ENCODE assay signal across 19 mouse cellular contexts in the genomic region with DNA sequence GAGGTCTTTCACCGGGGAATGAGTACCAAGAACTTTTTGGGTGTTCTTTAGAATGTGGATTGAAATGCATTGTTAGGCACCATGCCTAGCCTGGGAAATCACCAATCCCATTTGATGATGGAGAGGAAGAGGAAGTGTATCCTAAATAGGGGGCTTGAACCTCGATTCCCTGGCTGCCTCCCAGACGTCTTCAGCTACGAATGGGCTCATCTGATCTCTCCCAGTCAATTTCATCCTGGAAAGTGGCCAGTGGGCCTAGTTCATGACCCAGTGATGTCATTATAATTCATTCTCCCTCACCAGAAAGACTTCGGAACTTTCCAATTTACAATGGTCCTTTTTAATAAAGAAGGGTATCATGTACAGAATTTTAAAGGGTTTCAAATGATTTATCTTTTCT.
DNase-seq lines count a peak whose midpoint lies in the region; ATAC-seq and TF ChIP-seq lines count a peak whose summit lies in the region.
"Had no signal": no experiment of that assay in that cellular context is flagged by ENCODE, and none has a peak within 500 bp of the region (broad histone marks: within the 10 kb centered on the region; RNA-seq: fewer than 3 reads in every experiment).

No protein-coding gene starts in this region.

- no peaks in the 10 kb centered on the region; the same call in 1 of the 2 replicates for H3K4me1 ChIP-seq in heart, adult 2 months (ENCODE audit: control insufficient read depth, insufficient read depth, low read length)
- no peaks in the 10 kb centered on the region for H3K4me1 ChIP-seq in midbrain, embryonic 11.5 days (ENCODE audit: control insufficient read depth, insufficient read depth, low read length)
- no peaks in the 10 kb centered on the region for H3K4me1 ChIP-seq in midbrain, postnatal 0 days (ENCODE audit: insufficient read depth, low read length)
- H3K4me1 ChIP-seq: embryonic facial prominence, embryonic 15.5 days; forebrain, embryonic 10.5 days; heart, embryonic 10.5 days; liver, embryonic 12.5 days; neural tube, embryonic 12.5 days; stomach, embryonic 15.5 days had no signal

- no peak overlapping the region for H3K4me3 ChIP-seq in heart, adult 2 months
- H3K4me3 ChIP-seq in midbrain, embryonic 11.5 days (ENCODE audit: low read depth, low read length) = no peak overlapping the region
- no peak overlapping the region for H3K4me3 ChIP-seq in midbrain, postnatal 0 days (ENCODE audit: low read depth, low read length)
- H3K4me3 ChIP-seq: embryonic facial prominence, embryonic 15.5 days; forebrain, embryonic 10.5 days; heart, embryonic 10.5 days; hindbrain, embryonic 13.5 days; liver, embryonic 12.5 days; neural tube, embryonic 12.5 days; stomach, embryonic 15.5 days had no signal

- H3K9me3 ChIP-seq in midbrain, embryonic 11.5 days (ENCODE audit: control insufficient read depth, low read length) = no peaks in the 10 kb centered on the region
- H3K9me3 ChIP-seq in midbrain, postnatal 0 days (ENCODE audit: low read length) = no peaks in the 10 kb centered on the region
- H3K9me3 ChIP-seq: embryonic facial prominence, embryonic 15.5 days; forebrain, embryonic 10.5 days; heart, embryonic 10.5 days; hindbrain, embryonic 13.5 days; liver, embryonic 12.5 days; neural tube, embryonic 12.5 days; stomach, embryonic 15.5 days had no signal

- no peak overlapping the region for H3K4me2 ChIP-seq in midbrain, embryonic 11.5 days
- no peak overlapping the region for H3K4me2 ChIP-seq in midbrain, postnatal 0 days (ENCODE audit: low read depth, low read length, poor library complexity, severe bottlenecking)
- H3K4me2 ChIP-seq: embryonic facial prominence, embryonic 15.5 days; hindbrain, embryonic 13.5 days; liver, embryonic 12.5 days; neural tube, embryonic 12.5 days; stomach, embryonic 15.5 days had no signal

- H3K36me3 ChIP-seq in heart, adult 2 months (ENCODE audit: control insufficient read depth, insufficient read depth, low read length) = no peaks in the 10 kb centered on the region
- no peaks in the 10 kb centered on the region for H3K36me3 ChIP-seq in midbrain, embryonic 11.5 days (ENCODE audit: control insufficient read depth, insufficient read depth, low read length)
- H3K36me3 ChIP-seq in midbrain, postnatal 0 days (ENCODE audit: insufficient read depth, low read length) = no peaks in the 10 kb centered on the region
- H3K36me3 ChIP-seq: embryonic facial prominence, embryonic 15.5 days; forebrain, embryonic 10.5 days; heart, embryonic 10.5 days; hindbrain, embryonic 13.5 days; liver, embryonic 12.5 days; neural tube, embryonic 12.5 days; stomach, embryonic 15.5 days had no signal

- 54% methylated on average over 5 of the region's 5 CpGs for WGBS in heart, adult 2 months
- WGBS in midbrain, embryonic 11.5 days = 79% methylated on average over 5 of the region's 5 CpGs
- 65% methylated on average over 5 of the region's 5 CpGs for WGBS in midbrain, postnatal 0 days

- H3K27ac ChIP-seq in heart, adult 2 months = no peak overlapping the region
- H3K27ac ChIP-seq in midbrain, embryonic 11.5 days (ENCODE audit: low read depth, low read length) = no peak overlapping the region
- no peak overlapping the region for H3K27ac ChIP-seq in midbrain, postnatal 0 days (ENCODE audit: low read depth, low read length)
- H3K27ac ChIP-seq: embryonic facial prominence, embryonic 15.5 days; forebrain, embryonic 10.5 days; heart, embryonic 10.5 days; hindbrain, embryonic 13.5 days; liver, embryonic 12.5 days; neural tube, embryonic 12.5 days; stomach, embryonic 15.5 days had no signal

- H3K27me3 ChIP-seq in heart, adult 2 months (ENCODE audit: control insufficient read depth, insufficient read depth, low read length) = no peaks in the 10 kb centered on the region
- H3K27me3 ChIP-seq in midbrain, embryonic 11.5 days (ENCODE audit: control insufficient read depth, insufficient read depth, low read length) = no peaks in the 10 kb centered on the region
- H3K27me3 ChIP-seq in midbrain, postnatal 0 days (ENCODE audit: insufficient read depth, low read length) = no peaks in the 10 kb centered on the region
- H3K27me3 ChIP-seq: embryonic facial prominence, embryonic 15.5 days; hindbrain, embryonic 13.5 days; liver, embryonic 12.5 days; neural tube, embryonic 12.5 days; stomach, embryonic 15.5 days had no signal

- no peak for ATAC-seq in midbrain, embryonic 11.5 days (ENCODE audit: low FRiP score)
- ATAC-seq in midbrain, postnatal 0 days (ENCODE audit: low FRiP score) = no peak
- no peak for ATAC-seq in granulocyte monocyte progenitor cell, adult 5-6 weeks (replicated peaks; ENCODE audit: poor library complexity, severe bottlenecking)
- ATAC-seq: liver, embryonic 12.5 days had no signal

- no peak for TF ChIP-seq EP300 in heart, adult 2 months (IDR thresholded peaks at IDR 0.05; ENCODE audit: insufficient read depth, low read depth, low read length)

- intact Hi-C loops in heart, adult 2 months (cut with DNase I) = no loop called here

- H3K9ac ChIP-seq in heart, adult 2 months (ENCODE audit: low read depth, low read length) = no peak overlapping the region
- no peak overlapping the region for H3K9ac ChIP-seq in midbrain, embryonic 11.5 days (ENCODE audit: low read length)
- H3K9ac ChIP-seq in midbrain, postnatal 0 days (replicated peaks; ENCODE audit: low read length, poor library complexity, severe bottlenecking) = no peak overlapping the region
- H3K9ac ChIP-seq: embryonic facial prominence, embryonic 15.5 days; hindbrain, embryonic 13.5 days; liver, embryonic 12.5 days; neural tube, embryonic 12.5 days; stomach, embryonic 15.5 days had no signal

- TF ChIP-seq CTCF in heart, adult 2 months (IDR thresholded peaks at IDR 0.05) = no peak
- TF ChIP-seq CTCF in midbrain, postnatal 0 days (IDR thresholded peaks at IDR 0.05) = no peak

- no peak for TF ChIP-seq POLR2A in heart, adult 2 months (IDR thresholded peaks at IDR 0.05; ENCODE audit: insufficient read depth, low read depth, low read length)

- DNase-seq in heart, adult 11 months = peak; percentile 92
- no peak for DNase-seq in heart, adult 2 months
- peak; percentile 26 for DNase-seq in midbrain, embryonic 11.5 days (ENCODE audit: low spot score, missing footprints)
- no peak for DNase-seq in midbrain, postnatal 0 days (ENCODE audit: low spot score)
- peak; percentile 55 to 57 for DNase-seq in kidney, postnatal 36 days
- peak; percentile 24 to 26 for DNase-seq in lung, postnatal 4 days
- DNase-seq in layer of hippocampus, adult 8-10 months (ENCODE audit: low spot score in 2 of 2) = no peak
- DNase-seq: adrenal gland, adult 2 months; cerebellum, adult 8-10 months; gastrocnemius, postnatal 10 days; thymus, adult 2 months had no signal

- no peaks in the 10 kb centered on the region for H3K79me2 ChIP-seq in heart, adult 2 months (replicated peaks; ENCODE audit: control insufficient read depth, insufficient read depth, low read length)

Comparison
In these comparisons a context has a peak if more than half of its experiments do, and no peak if none do; other contexts are left out.
1. DNase-seq: peak in heart, adult 11 months (single experiment), midbrain, embryonic 11.5 days (single experiment), kidney, postnatal 36 days (2 of 2) and lung, postnatal 4 days (2 of 2); none in heart, adult 2 months (0 of 2), midbrain, postnatal 0 days (single experiment) and layer of hippocampus, adult 8-10 months (0 of 2).